Mouse (Mus musculus) lung, embryonic 16.5 days (tissue): ENCODE results near the gene Zfp704. TPM values are rescaled to one million over a fixed set of nuclear protein-coding genes. Genes with fewer than 3 reads are reported as not detected.
A peak's percentile ranks its signal among the peaks of the same experiment; 100 is the strongest.

Source experiments
- ATAC-seq: fragments of 200-750 bp; cut with Nextera tagmentation; 2 replicates; pipeline ENCODE4 v1.8.0; 2017; ENCODE audit warnings: low read depth, mild to moderate bottlenecking, moderate library complexity
- H3K27ac ChIP-seq: fragments of 300-500 bp; sonication (generic); 2 replicates; pipeline ENCODE4 v1.5.1; 2014; ENCODE audit warnings: mild to moderate bottlenecking, control low read depth, low read length
- H3K27me3 ChIP-seq: fragments of 300-500 bp; sonication (generic); 2 replicates; pipeline ENCODE4 v1.6.1; 2014; ENCODE audit warnings: low read depth, low read length, mixed read lengths; ENCODE audit not compliant: control insufficient read depth, insufficient read depth
- H3K36me3 ChIP-seq: fragments of 300-500 bp; sonication (generic); 2 replicates; pipeline ENCODE4 v1.6.1; 2014; ENCODE audit warnings: low read length; ENCODE audit not compliant: control insufficient read depth, insufficient read depth
- H3K4me1 ChIP-seq: fragments of 300-500 bp; sonication (generic); replicated peaks from 2 replicates; pipeline ENCODE4 v1.6.1; 2014; ENCODE audit warnings: low read length, mixed read lengths; ENCODE audit not compliant: control insufficient read depth, insufficient read depth
- H3K4me2 ChIP-seq: fragments of 300-500 bp; sonication (generic); 2 replicates; pipeline ENCODE4 v1.6.1; 2014; ENCODE audit warnings: low read depth, low read length, control low read depth
- H3K4me3 ChIP-seq: fragments of 300-500 bp; sonication (generic); 2 replicates; pipeline ENCODE4 v1.5.1; 2014; ENCODE audit warnings: mild to moderate bottlenecking, low read length, control low read depth
- H3K9ac ChIP-seq: fragments of 300-500 bp; sonication (generic); 2 replicates; pipeline ENCODE4 v1.6.1; 2014; ENCODE audit warnings: low read length, control low read depth
- H3K9me3 ChIP-seq: fragments of 300-500 bp; sonication (generic); 2 replicates; pipeline ENCODE4 v1.6.1; 2016; ENCODE audit warnings: low read length; ENCODE audit not compliant: control insufficient read depth
- WGBS: fragments of 180-500 bp; shearing (Covaris S2); extraction: QIAGEN DNeasy Blood & Tissue Kit; methylation state at CpG from one replicate; pipeline ENCODE4 v1.1.7; 2014; 5-methylcytosine and 5-hydroxymethylcytosine counted together
- polyA plus RNA-seq: library from polyadenylated mRNA; unstranded; fragments of >200 nt; fragmentation: Nextera tagmentation; extraction: Ambion mirVana; gene quantifications from 2 replicates; pipeline ENCODE4 v1.2.1, GENCODE M21; 2015

Zfp704 gene
- polyA plus RNA-seq, 1 experiment from 2014 or later = 8.9 TPM

DNA sequence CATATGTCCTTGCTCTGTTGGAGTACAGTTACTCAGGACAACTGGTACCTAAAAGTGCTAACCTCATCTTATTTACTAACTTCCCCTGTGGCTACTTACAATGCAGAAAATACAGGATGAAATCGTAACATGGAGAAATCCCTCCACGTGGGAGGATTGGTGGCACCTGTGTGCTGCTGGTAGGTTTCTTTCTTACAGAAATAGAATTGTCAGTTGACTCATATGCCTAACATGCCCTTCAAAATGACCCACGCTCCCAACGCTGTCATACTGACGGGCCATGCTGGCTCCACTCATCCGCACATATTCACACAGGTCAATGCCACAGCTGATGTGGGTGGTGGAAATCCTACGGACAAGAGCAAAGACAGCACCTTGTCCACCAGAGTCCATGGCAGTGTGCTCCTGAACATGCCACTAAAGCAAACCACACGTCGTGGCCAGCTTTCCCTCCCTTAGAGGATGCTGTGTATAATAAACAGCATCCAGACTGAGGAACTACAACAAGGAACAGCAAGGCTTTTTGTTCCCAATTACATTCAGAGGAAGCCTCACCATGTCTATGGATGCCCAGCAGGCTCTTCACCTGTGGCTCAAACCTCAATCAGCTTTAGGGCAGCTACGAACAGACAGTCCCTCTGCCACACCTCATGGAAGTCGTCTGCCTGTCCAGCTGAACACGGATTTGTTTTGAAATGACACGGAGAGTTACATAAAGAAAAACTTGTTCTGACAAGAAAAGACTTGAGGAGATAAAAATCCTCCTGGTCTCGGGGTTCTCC, 175.3 kb downstream of the Zfp704 start:
- H3K4me1 ChIP-seq = no peaks in the 10 kb centered on the region
- no peak overlapping the region for H3K4me2 ChIP-seq
- ATAC-seq = no peak
- no peaks in the 10 kb centered on the region for H3K9me3 ChIP-seq
- WGBS = 83% methylated on average over 14 of the region's 14 CpGs
- H3K36me3 ChIP-seq = peaks cover 8% of the 10 kb centered on the region
- H3K4me3 ChIP-seq = no peak overlapping the region
- no peaks in the 10 kb centered on the region for H3K27me3 ChIP-seq
- no peak overlapping the region for H3K9ac ChIP-seq
- H3K27ac ChIP-seq = no peak overlapping the region

DNA sequence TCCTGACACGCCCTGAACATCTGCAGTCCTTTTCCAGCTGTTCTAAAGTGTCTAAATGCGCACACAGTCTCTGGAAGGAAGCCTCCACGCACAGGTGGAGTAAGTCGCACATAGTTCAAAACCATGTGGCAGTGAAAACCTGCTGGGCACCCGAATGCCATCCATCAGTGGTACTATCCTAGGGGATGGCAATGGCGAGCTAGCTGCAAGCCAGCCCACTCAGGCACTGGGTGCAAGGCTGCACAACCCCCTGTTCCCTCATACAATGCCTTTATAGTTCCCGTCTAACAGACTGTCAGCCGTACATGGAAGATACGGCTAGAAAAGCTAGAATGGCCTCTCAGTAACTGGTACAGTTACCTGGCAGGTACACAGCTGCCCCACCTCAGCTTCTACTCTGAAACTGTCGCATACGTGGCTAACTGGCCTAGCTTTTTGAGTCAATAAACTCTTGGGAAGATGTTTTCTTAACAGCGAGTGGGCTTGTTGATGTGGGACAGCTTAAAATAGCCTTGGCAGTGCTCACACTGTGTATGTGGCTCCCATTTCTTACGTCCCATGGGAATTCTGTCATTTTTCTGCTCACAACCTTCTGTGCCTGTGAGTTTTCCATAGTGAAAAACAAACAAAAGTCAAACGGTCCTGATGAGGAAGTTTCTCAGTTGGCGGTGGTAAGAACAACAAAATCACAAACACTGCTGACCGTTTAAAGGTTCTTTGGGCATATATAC, 176.9 kb downstream of the Zfp704 start:
- H3K9ac ChIP-seq = no peak overlapping the region
- peaks cover 2% of the 10 kb centered on the region; the same call in 1 of the 2 replicates for H3K36me3 ChIP-seq
- ATAC-seq = peak; percentile 41; the same call in 1 of the 2 replicates
- H3K4me3 ChIP-seq = no peak overlapping the region
- no peaks in the 10 kb centered on the region for H3K9me3 ChIP-seq
- 75% methylated on average over 16 of the region's 16 CpGs for WGBS
- no peaks in the 10 kb centered on the region for H3K27me3 ChIP-seq
- H3K4me2 ChIP-seq = no peak overlapping the region
- no peaks in the 10 kb centered on the region for H3K4me1 ChIP-seq
- H3K27ac ChIP-seq = no peak overlapping the region

DNA sequence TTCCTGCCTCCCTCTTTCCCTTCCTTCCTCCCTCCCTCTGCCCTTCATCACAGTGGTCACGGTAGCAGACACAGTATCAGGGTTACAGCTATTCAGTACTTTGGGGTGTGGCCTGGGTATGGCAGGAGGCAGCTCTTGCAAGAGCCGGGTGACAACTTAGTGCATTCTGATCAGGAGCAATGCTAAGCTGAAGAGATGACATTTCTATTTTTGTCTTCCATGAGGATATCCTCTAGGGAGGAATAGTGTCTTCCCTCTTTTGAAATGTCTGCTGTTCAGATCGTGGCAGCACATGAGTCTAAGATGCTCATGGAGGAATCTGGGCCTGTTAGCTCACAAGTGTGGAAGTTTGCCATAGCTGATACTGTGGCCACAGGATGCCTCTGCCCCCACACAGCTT, 177.7 kb downstream of the Zfp704 start:
- no peak for ATAC-seq

DNA sequence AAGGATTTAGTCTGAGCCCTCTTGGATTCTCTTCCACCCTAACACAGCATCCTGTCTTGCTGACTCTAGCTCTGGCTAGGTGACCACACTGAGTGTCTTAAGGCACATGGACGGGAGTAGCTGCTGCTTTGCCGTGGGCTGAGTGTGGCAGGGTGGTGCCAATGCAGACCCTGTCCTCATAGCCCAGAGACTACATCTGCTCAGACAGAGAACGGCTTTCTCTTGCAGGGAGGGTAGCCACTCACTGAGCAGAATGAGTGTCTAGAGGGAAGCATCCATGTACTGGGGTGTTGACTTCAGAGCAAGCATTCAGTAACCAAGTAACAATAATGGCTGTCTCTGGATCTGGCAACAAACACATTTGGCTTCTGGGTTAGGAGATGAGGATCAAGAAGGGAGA, 179.9 kb downstream of the Zfp704 start:
- no peak overlapping the region for H3K9ac ChIP-seq
- no peak overlapping the region for H3K4me3 ChIP-seq
- no peaks in the 10 kb centered on the region for H3K9me3 ChIP-seq
- 84% methylated on average over 3 of the region's 3 CpGs for WGBS
- no peaks in the 10 kb centered on the region for H3K27me3 ChIP-seq
- H3K4me2 ChIP-seq = no peak overlapping the region
- ATAC-seq = no peak
- no peak overlapping the region for H3K27ac ChIP-seq
- peaks cover 2% of the 10 kb centered on the region; the same call in 1 of the 2 replicates for H3K36me3 ChIP-seq
- H3K4me1 ChIP-seq = no peaks in the 10 kb centered on the region

More for the DNA sequence above, 177.7 kb downstream of the Zfp704 start:
- H3K9me3 ChIP-seq = no peaks in the 10 kb centered on the region
- H3K36me3 ChIP-seq = peaks cover 2% of the 10 kb centered on the region; the same call in 1 of the 2 replicates
- no peaks in the 10 kb centered on the region for H3K4me1 ChIP-seq
- H3K4me2 ChIP-seq = no peak overlapping the region
- H3K4me3 ChIP-seq = no peak overlapping the region
- no peaks in the 10 kb centered on the region for H3K27me3 ChIP-seq
- 63% methylated on average over 3 of the region's 3 CpGs for WGBS
- H3K9ac ChIP-seq = no peak overlapping the region
- no peak overlapping the region for H3K27ac ChIP-seq

DNA sequence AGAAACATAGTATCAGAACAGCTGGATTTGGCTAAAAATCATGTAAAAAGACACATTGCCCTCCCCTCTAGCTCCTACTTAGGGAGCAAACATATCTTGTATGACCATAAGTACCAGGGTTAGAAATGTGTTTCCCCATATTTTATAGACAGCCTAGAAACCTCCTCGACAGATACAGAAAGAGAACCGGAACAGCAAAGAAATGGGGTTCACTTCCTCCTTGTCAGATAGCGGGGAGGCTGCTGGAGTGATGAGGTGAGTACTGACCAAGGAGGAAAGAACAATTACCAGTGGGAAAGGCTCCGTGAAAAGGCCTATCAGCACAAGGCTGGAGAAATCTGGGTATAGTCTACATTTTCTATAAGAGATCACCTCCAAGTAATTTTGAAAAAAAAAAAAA, 182.1 kb downstream of the Zfp704 start:
- Histone ChIP-seq H3K4me1 (no peaks in the 10 kb centered on the region), H3K27me3 (no peaks in the 10 kb centered on the region), H3K36me3 (0 out of 2 replicates have a peak, but pooled peaks cover 2% of the 10 kb centered on the region), H3K9me3 (no peaks in the 10 kb centered on the region), H3K9ac (no peak overlapping the region), H3K27ac (no peak overlapping the region), H3K4me2 (no peak overlapping the region), H3K4me3 (no peak overlapping the region)
- WGBS = 72% methylated on average over 4 of the region's 4 CpGs
- ATAC-seq = no peak

DNA sequence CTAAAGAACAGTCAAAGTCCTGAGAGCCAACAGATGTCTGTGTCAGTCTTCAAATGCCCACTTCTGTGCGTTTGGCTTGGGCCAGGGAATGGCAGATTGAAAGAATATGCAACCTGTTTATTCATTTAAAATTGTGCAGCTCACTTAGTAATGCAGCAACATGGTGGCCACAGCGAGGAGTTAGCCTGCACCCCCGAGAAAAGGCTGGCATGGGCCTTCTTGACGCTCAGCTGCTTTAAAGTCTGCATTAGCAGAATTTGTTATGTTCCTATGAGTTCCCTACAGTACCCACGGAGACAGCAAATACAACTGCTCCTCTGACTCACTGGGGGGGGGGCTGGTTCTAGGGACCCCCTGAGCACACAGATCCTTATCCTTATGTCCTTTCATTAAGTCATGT, 184.2 kb downstream of the Zfp704 start:
- WGBS = 89% methylated on average over 5 of the region's 5 CpGs
- no peak for ATAC-seq
- no peak overlapping the region for H3K27ac ChIP-seq
- no peak overlapping the region for H3K4me2 ChIP-seq
- H3K36me3 ChIP-seq = 0 out of 2 replicates have a peak, but pooled peaks cover 2% of the 10 kb centered on the region
- no peak overlapping the region for H3K4me3 ChIP-seq
- H3K9ac ChIP-seq = no peak overlapping the region
- no peaks in the 10 kb centered on the region for H3K9me3 ChIP-seq
- H3K27me3 ChIP-seq = no peaks in the 10 kb centered on the region
- H3K4me1 ChIP-seq = no peaks in the 10 kb centered on the region

DNA sequence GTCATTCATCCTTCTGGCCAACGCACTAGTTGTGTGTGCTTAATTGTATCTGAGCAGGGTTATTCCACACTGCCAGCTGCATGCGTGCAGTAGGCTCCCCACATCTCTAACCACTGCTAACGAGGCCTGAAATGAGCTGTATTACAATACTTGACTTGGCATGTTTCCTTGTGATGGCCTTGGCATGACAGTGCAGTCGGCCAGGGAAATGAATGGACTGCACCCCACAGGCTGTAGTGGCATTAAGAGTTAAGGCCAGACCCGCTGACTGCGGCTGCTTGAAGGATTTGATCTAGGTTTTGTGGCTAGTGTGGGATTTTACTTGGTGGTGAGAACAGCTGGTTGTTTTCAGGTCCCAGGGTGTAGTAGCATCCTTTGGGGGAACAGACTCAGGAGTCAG, 185.2 kb downstream of the Zfp704 start:
- H3K4me3 ChIP-seq = no peak overlapping the region
- no peak overlapping the region for H3K27ac ChIP-seq
- H3K36me3 ChIP-seq = no peaks in the 10 kb centered on the region
- H3K4me2 ChIP-seq = no peak overlapping the region
- WGBS = 82% methylated on average over 6 of the region's 6 CpGs
- ATAC-seq = no peak
- no peaks in the 10 kb centered on the region for H3K9me3 ChIP-seq
- no peaks in the 10 kb centered on the region for H3K27me3 ChIP-seq
- H3K4me1 ChIP-seq = no peaks in the 10 kb centered on the region
- H3K9ac ChIP-seq = no peak overlapping the region

DNA sequence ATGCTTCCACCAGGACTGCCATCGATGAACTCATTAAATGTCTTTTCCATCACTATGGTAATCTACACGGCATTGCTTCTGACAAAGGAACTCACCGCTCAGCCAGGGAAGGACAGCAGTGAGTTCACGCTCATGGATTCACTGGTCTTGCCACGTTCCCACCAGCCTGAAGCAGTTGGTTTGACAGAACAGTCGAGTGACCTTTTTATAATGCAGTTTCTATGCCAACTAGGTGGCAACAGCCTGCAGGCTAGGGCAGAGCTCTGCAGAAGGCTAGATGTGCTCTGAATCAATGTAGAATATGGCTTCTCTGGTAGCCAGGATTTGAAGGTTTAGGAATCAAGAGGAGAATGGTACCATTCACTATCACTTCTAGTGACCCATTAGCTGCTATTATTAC, 186.2 kb downstream of the Zfp704 start:
- H3K4me1 ChIP-seq = no peaks in the 10 kb centered on the region
- no peak for ATAC-seq
- no peak overlapping the region for H3K4me2 ChIP-seq
- H3K4me3 ChIP-seq = no peak overlapping the region
- no peak overlapping the region for H3K27ac ChIP-seq
- H3K9me3 ChIP-seq = no peaks in the 10 kb centered on the region
- no peaks in the 10 kb centered on the region for H3K36me3 ChIP-seq
- no peaks in the 10 kb centered on the region for H3K27me3 ChIP-seq
- no peak overlapping the region for H3K9ac ChIP-seq
- 89% methylated on average over 6 of the region's 6 CpGs for WGBS

DNA sequence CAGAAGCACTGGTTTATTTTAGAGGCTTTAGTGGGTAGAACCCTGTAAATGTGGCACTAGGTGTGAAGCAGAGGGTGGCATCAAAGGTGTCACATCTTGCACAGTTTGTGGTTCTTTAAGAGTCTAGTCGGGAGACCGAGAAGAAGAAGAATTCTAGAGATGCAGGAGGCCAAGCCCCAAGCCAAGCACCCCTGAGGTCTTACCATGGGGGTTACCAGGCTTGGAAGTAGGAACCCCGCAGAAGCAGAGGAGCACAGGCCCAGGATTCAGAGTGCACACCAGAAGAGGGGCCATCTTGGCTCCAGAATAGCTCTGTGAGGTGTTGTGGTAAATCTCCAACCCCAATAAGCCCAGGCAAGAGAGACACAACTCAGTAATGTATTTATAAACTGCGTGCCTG, 201.0 kb downstream of the Zfp704 start:
- Histone ChIP-seq H3K27ac (no peak overlapping the region), H3K4me2 (no peak overlapping the region), H3K9ac (no peak overlapping the region), H3K36me3 (no peaks in the 10 kb centered on the region), H3K27me3 (no peaks in the 10 kb centered on the region), H3K4me1 (peaks cover 9% of the 10 kb centered on the region), H3K4me3 (no peak overlapping the region), H3K9me3 (peaks cover 3% of the 10 kb centered on the region; the same call in 1 of the 2 replicates)
- ATAC-seq = no peak
- 79% methylated on average over 4 of the region's 4 CpGs for WGBS
